Mouse (Mus musculus): ENCODE results near the gene Lims1. TPM values are rescaled to one million over a fixed set of nuclear protein-coding genes. Genes with fewer than 3 reads are reported as not detected.

The Lims1 gene
- polyA plus RNA-seq, 1 experiment from 2014 or later, result 179 TPM

DNA sequence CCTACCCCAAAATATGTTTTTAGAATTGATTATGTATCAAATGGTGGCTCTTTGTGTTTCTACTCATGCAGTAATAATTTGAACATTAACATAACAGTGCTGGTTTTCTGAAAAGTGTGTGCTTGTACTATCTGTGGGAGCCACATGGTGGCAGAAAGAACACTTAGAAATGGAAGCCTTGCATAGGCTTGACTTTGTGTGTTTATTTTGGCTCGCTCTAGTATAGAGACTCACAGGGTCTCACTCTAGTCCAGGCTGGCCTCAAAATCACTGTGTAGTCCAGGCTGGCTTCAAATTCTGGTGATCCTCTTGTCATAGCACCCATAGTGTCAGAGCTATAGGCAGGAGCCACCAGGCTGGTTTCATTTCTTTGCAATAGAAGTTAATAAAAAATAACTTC is 39.5 kb downstream of the Lims1 start:
- no peaks in the 10 kb centered on the region for H3K27me3 ChIP-seq (ENCODE audit: control insufficient read depth, insufficient read depth, low read length)
- no peak overlapping the region for H3K4me3 ChIP-seq (ENCODE audit: control insufficient read depth in 1 of 2, insufficient read depth in 1 of 2, low read depth in 1 of 2, low read length in 2 of 2)
- no peak overlapping the region for H3K27ac ChIP-seq (replicated peaks in 1 of 2; ENCODE audit: control insufficient read depth in 1 of 2, insufficient read depth in 1 of 2, low read depth in 2 of 2, low read length in 2 of 2)
- H3K36me3 ChIP-seq (ENCODE audit: control insufficient read depth, insufficient read depth, low read length), result peaks cover 9% of the 10 kb centered on the region
- no peak overlapping the region for H3K9ac ChIP-seq (ENCODE audit: low read length)
- no peak; the same call in 1 of the 2 replicates for ATAC-seq (ENCODE audit: insufficient number of reproducible peaks, insufficient read depth, low FRiP score, low read depth)
- 28% methylated on average over 1 of the region's 1 CpGs for WGBS
- H3K4me1 ChIP-seq (ENCODE audit: control insufficient read depth in 2 of 2, insufficient read depth in 2 of 2, low read length in 2 of 2), result peaks cover 2 to 28% of the 10 kb centered on the region in 2 experiments; a peak in 2 of 4 replicates
- H3K9me3 ChIP-seq (ENCODE audit: control insufficient read depth, low read length), result no peaks in the 10 kb centered on the region
- no peak overlapping the region for H3K4me2 ChIP-seq (ENCODE audit: low read length)

DNA sequence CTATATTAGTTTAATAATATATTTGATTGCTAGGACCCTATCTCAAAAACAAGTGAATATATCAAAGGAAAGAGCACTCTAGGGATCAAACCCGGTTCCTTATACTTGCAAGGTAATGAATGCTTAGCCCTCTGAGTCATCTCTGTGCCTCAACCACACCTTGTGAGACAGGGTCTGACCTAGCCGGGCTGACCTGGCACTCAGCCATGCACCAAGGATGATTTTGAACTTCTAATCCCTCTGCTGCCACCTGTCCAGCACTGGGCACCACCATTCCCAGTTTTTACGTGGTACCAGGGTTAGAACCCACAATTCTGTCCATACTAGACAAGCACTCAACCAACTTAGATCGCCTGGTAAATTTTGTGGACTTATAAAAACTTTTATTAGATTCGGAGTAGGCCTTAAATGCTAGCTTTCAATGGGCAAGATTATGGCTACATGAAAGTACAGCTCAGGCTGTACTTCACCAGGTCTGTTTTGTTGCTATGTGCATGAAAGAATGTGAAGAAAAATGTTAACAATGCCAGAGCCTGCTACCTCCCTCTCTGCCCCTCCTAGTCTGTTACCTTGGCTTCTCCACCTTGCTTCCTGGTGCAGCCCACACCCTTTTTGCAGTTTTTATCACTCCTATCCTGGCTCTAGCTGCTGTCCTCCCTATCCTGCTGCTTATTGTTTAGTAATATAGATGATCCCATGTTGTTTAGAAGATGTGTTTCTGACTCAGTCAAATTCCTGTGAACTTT is 41.7 kb downstream of the Lims1 start:
- no peak for ATAC-seq (ENCODE audit: insufficient number of reproducible peaks, insufficient read depth, low FRiP score, low read depth)
- peaks cover 2 to 44% of the 10 kb centered on the region in 2 experiments; a peak in 2 of 4 replicates for H3K4me1 ChIP-seq (ENCODE audit: control insufficient read depth in 2 of 2, insufficient read depth in 2 of 2, low read length in 2 of 2)
- H3K27ac ChIP-seq (replicated peaks in 1 of 2; ENCODE audit: control insufficient read depth in 1 of 2, insufficient read depth in 1 of 2, low read depth in 2 of 2, low read length in 2 of 2), result no peak overlapping the region

DNA sequence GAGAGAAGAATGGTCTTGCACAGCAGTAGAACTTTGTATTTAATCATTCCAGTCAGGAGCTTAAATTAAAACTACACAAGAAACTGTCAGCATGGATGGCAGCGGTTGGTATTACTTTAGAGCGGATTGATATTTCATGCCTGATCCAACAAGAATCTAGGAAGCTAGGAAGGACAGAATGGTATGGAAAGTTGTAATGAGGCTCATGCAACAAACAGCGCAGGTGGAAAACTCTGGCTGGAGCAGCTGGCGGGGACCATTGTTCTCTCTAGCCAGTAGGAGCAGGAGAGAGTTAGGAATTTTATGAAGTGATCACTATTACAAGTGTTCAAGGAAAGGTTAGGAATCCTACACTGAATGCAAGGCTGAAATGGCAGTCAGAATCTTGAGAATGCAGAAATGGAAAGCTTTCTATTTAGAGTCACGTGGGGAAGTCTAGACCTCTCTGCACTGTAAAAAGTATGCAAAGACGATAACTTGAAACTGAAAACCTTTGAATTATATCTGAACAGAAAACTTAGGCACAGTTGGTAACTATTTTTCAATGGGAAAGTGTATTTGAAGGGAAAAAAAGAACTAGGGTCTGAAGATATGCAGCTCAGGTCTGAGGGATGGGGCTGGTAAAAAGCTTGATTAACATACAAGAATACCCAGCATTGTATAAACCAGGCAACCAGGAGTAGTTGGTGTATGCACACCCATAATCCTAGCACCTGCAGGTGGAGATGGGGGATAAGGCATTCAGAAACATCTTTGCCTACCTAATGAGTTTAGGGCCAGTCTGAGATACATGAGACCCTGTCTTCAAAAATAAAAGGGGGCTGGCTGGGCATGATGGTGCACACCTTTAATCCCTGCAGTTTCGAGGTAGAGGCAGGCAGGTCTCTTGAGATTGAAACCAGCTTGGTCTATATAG is 45.8 kb downstream of the Lims1 start:
- no peak for ATAC-seq (ENCODE audit: insufficient number of reproducible peaks, insufficient read depth, low FRiP score, low read depth)
- Histone ChIP-seq H3K9ac (ENCODE audit: low read length) (no peak overlapping the region), H3K36me3 (ENCODE audit: control insufficient read depth, insufficient read depth, low read length) (no peaks in the 10 kb centered on the region), H3K27ac (replicated peaks in 1 of 2; ENCODE audit: control insufficient read depth in 1 of 2, insufficient read depth in 1 of 2, low read depth in 2 of 2, low read length in 2 of 2) (peak overlapping the region in 1 of 2 experiments; percentile 61; a peak in 2 of 4 replicates), H3K4me3 (ENCODE audit: control insufficient read depth in 1 of 2, insufficient read depth in 1 of 2, low read depth in 1 of 2, low read length in 2 of 2) (no peak overlapping the region), H3K9me3 (ENCODE audit: control insufficient read depth, low read length) (no peaks in the 10 kb centered on the region), H3K27me3 (ENCODE audit: control insufficient read depth, insufficient read depth, low read length) (no peaks in the 10 kb centered on the region), H3K4me2 (ENCODE audit: low read length) (no peak overlapping the region), H3K4me1 (ENCODE audit: control insufficient read depth in 2 of 2, insufficient read depth in 2 of 2, low read length in 2 of 2) (peaks cover 8 to 60% of the 10 kb centered on the region in 2 experiments)
- 72% methylated on average over 7 of the region's 7 CpGs for WGBS

More for the DNA sequence above, 41.7 kb downstream of the Lims1 start:
- H3K9ac ChIP-seq (ENCODE audit: low read length), result no peak overlapping the region
- H3K27me3 ChIP-seq (ENCODE audit: control insufficient read depth, insufficient read depth, low read length), result no peaks in the 10 kb centered on the region
- no peaks in the 10 kb centered on the region for H3K9me3 ChIP-seq (ENCODE audit: control insufficient read depth, low read length)
- H3K4me2 ChIP-seq (ENCODE audit: low read length), result no peak overlapping the region
- peaks cover 4% of the 10 kb centered on the region; the same call in 1 of the 2 replicates for H3K36me3 ChIP-seq (ENCODE audit: control insufficient read depth, insufficient read depth, low read length)
- no peak overlapping the region for H3K4me3 ChIP-seq (ENCODE audit: control insufficient read depth in 1 of 2, insufficient read depth in 1 of 2, low read depth in 1 of 2, low read length in 2 of 2)
- 61% methylated on average over 5 of the region's 5 CpGs for WGBS

DNA sequence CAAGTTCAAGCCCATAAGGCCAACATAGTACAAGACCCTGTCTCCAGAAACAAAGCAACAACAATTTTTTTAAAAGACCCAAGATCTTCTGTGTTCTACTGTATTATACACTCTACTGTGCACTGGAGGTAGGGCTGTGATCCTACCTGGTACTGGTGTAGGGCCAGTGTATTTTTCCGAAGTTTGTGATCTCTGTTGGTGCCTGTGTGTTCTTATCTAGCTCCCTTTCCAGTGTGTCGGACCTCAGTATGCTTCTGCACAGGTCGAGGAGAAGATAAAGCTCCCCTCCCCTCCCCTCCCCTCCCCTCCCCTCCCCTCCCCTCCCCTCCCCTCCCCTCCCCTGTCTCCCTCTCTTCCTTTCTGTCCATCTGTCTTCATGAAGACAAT is 46.4 kb downstream of the Lims1 start:
- Histone ChIP-seq H3K36me3 (ENCODE audit: control insufficient read depth, insufficient read depth, low read length) (no peaks in the 10 kb centered on the region), H3K4me3 (ENCODE audit: control insufficient read depth in 1 of 2, insufficient read depth in 1 of 2, low read depth in 1 of 2, low read length in 2 of 2) (no peak overlapping the region), H3K27me3 (ENCODE audit: control insufficient read depth, insufficient read depth, low read length) (no peaks in the 10 kb centered on the region), H3K4me1 (ENCODE audit: control insufficient read depth in 2 of 2, insufficient read depth in 2 of 2, low read length in 2 of 2) (peaks cover 8 to 53% of the 10 kb centered on the region in 2 experiments), H3K9ac (ENCODE audit: low read length) (no peak overlapping the region), H3K27ac (replicated peaks in 1 of 2; ENCODE audit: control insufficient read depth in 1 of 2, insufficient read depth in 1 of 2, low read depth in 2 of 2, low read length in 2 of 2) (peak overlapping the region in 1 of 2 experiments; percentile 84; a peak in 3 of 4 replicates), H3K9me3 (ENCODE audit: control insufficient read depth, low read length) (no peaks in the 10 kb centered on the region), H3K4me2 (ENCODE audit: low read length) (no peak overlapping the region)
- 6% methylated on average over 3 of the region's 3 CpGs for WGBS
- no peak for ATAC-seq (ENCODE audit: insufficient number of reproducible peaks, insufficient read depth, low FRiP score, low read depth)

DNA sequence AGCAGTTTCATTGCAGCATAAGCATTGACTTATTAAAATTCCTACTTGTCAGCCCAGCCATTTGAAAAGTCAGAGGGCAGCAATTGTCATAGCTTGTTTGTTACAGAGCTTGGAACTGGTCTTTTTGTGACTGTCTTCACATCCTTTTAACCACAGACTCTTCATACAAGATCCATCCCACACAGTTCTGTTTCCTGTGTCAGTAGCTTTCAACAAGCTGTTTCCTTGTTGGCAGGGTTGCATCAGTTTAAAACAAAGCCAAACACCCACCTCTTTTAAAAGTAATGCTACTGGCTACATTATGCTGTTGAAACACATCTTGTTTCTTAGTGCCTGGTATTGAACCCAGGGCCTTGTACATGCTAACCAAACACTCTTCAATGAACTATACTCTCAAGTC is 46.9 kb downstream of the Lims1 start:
- H3K27ac ChIP-seq (replicated peaks in 1 of 2; ENCODE audit: control insufficient read depth in 1 of 2, insufficient read depth in 1 of 2, low read depth in 2 of 2, low read length in 2 of 2), result peak overlapping the region; percentile 39 to 84; a peak in 3 of 4 replicates
- no peak overlapping the region for H3K9ac ChIP-seq (ENCODE audit: low read length)
- no peak overlapping the region for H3K4me3 ChIP-seq (ENCODE audit: control insufficient read depth in 1 of 2, insufficient read depth in 1 of 2, low read depth in 1 of 2, low read length in 2 of 2)
- no peaks in the 10 kb centered on the region for H3K36me3 ChIP-seq (ENCODE audit: control insufficient read depth, insufficient read depth, low read length)
- H3K9me3 ChIP-seq (ENCODE audit: control insufficient read depth, low read length), result no peaks in the 10 kb centered on the region
- H3K4me2 ChIP-seq (ENCODE audit: low read length), result no peak overlapping the region
- no peaks in the 10 kb centered on the region for H3K27me3 ChIP-seq (ENCODE audit: control insufficient read depth, insufficient read depth, low read length)
- peaks cover 6 to 49% of the 10 kb centered on the region in 2 experiments for H3K4me1 ChIP-seq (ENCODE audit: control insufficient read depth in 2 of 2, insufficient read depth in 2 of 2, low read length in 2 of 2)
- ATAC-seq (ENCODE audit: insufficient number of reproducible peaks, insufficient read depth, low FRiP score, low read depth), result no peak

DNA sequence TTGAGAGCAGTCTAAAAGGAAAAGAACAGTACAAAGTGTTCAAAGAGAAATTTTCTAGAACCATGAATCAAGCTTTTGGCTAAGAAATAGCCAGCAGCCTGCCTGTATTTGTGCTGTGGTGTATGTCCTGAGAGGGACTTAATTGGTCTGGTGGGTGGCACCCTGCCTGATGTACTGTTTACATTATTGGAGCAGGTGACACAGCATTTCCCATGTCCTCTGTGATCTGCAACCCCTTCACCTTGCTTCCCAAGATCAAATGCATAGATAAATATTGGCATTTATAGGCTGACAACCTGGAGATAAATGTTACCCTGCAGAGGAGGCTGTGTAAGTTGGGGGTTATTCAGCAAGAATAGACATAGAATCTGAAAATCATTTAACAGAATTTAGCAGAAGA is 47.3 kb downstream of the Lims1 start:
- Histone ChIP-seq H3K4me1 (ENCODE audit: control insufficient read depth in 2 of 2, insufficient read depth in 2 of 2, low read length in 2 of 2) (peaks cover 6 to 47% of the 10 kb centered on the region in 2 experiments), H3K4me2 (ENCODE audit: low read length) (peak overlapping the region; percentile 56; the same call in 1 of the 2 replicates)
- ATAC-seq (ENCODE audit: insufficient number of reproducible peaks, insufficient read depth, low FRiP score, low read depth), result no peak

DNA sequence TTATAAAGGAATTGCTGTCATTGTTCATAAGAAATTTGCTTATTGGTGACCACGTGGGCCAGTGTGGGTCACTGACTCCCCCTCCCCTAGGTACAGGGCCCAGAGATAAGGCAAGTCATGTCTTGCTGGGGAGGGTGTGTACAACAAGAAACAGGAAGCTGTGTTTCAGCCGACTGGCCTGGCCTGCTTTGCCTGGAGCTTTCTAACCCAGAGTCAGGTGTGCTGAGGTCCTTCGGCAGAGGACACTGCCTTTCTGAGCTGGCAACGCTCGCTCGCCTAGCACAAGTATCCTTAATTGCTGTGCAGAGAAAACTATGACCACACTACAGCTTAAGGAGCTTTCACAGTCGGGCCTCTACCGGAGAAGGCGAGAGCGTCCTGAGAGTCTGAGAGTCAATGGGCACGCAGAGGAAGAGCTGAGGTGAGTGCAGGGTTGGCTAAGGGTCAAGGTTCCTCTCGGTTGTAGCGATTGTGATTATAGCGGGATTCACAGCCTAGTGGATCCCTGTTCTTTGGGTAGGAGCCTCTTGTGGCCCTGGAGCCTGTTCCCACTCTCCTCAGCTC is 48.1 kb downstream of the Lims1 start:
- Histone ChIP-seq H3K36me3 (ENCODE audit: control insufficient read depth, insufficient read depth, low read length) (no peaks in the 10 kb centered on the region), H3K27ac (replicated peaks in 1 of 2; ENCODE audit: control insufficient read depth in 1 of 2, insufficient read depth in 1 of 2, low read depth in 2 of 2, low read length in 2 of 2) (peak overlapping the region; percentile 70 to 84), H3K4me2 (ENCODE audit: low read length) (peak overlapping the region; percentile 56), H3K9ac (ENCODE audit: low read length) (peak overlapping the region; percentile 68), H3K4me3 (ENCODE audit: control insufficient read depth in 1 of 2, insufficient read depth in 1 of 2, low read depth in 1 of 2, low read length in 2 of 2) (peak overlapping the region; percentile 23 to 31; a peak in 3 of 4 replicates), H3K9me3 (ENCODE audit: control insufficient read depth, low read length) (no peaks in the 10 kb centered on the region), H3K4me1 (ENCODE audit: control insufficient read depth in 2 of 2, insufficient read depth in 2 of 2, low read length in 2 of 2) (peaks cover 6 to 47% of the 10 kb centered on the region in 2 experiments), H3K27me3 (ENCODE audit: control insufficient read depth, insufficient read depth, low read length) (no peaks in the 10 kb centered on the region)
- ATAC-seq (ENCODE audit: insufficient number of reproducible peaks, insufficient read depth, low FRiP score, low read depth), result peak; percentile 57
- WGBS, result 15% methylated on average over 14 of the region's 14 CpGs

More for the DNA sequence above, 47.3 kb downstream of the Lims1 start:
- no peaks in the 10 kb centered on the region for H3K27me3 ChIP-seq (ENCODE audit: control insufficient read depth, insufficient read depth, low read length)
- peak overlapping the region; percentile 39 to 84; a peak in 3 of 4 replicates for H3K27ac ChIP-seq (replicated peaks in 1 of 2; ENCODE audit: control insufficient read depth in 1 of 2, insufficient read depth in 1 of 2, low read depth in 2 of 2, low read length in 2 of 2)
- H3K9me3 ChIP-seq (ENCODE audit: control insufficient read depth, low read length), result no peaks in the 10 kb centered on the region
- H3K36me3 ChIP-seq (ENCODE audit: control insufficient read depth, insufficient read depth, low read length), result no peaks in the 10 kb centered on the region
- no peak overlapping the region for H3K9ac ChIP-seq (ENCODE audit: low read length)
- H3K4me3 ChIP-seq (ENCODE audit: control insufficient read depth in 1 of 2, insufficient read depth in 1 of 2, low read depth in 1 of 2, low read length in 2 of 2), result no peak overlapping the region
